Mouse (Mus musculus): ENCODE data around the gene Fblim1. TPM values are rescaled to one million over a fixed set of nuclear protein-coding genes. Genes with fewer than 3 reads are reported as not detected.
"Not testable (repeated sequence)": the region's sequence is repeated elsewhere in the genome, so short reads cannot be mapped to it uniquely, and the experiment has no call there.

The Fblim1 gene
- polyA plus RNA-seq, 1 experiment: 29.5 TPM

GRCm38 (mm10) chr4:141559898-141560263, 46.0 kb downstream of the Fblim1 start:
- H3K36me3 ChIP-seq (ENCODE audit: control insufficient read depth, insufficient read depth): no peaks in the 10 kb centered on the region
- no peak for TF ChIP-seq CEBPB (IDR thresholded peaks at IDR 0.05; ENCODE audit: insufficient read depth, poor library complexity, severe bottlenecking)
- no peak for TF ChIP-seq MAX (IDR thresholded peaks at IDR 0.05; ENCODE audit: low read depth)
- no peak for TF ChIP-seq SRF (IDR thresholded peaks at IDR 0.05; ENCODE audit: control insufficient read depth, insufficient read length, low read depth)
- TF ChIP-seq REST (IDR thresholded peaks at IDR 0.05; ENCODE audit: insufficient read depth, insufficient read length): no peak
- no peak for TF ChIP-seq POLR2A (IDR thresholded peaks at IDR 0.05; ENCODE audit: insufficient read length, low read depth)
- no peak for TF ChIP-seq TCF12 (IDR thresholded peaks at IDR 0.05; ENCODE audit: insufficient read depth, poor library complexity, severe bottlenecking)
- no peak for TF ChIP-seq USF1 (IDR thresholded peaks at IDR 0.05; ENCODE audit: low read depth)
- TF ChIP-seq MYOG (IDR thresholded peaks at IDR 0.05; ENCODE audit: control insufficient read depth in 1 of 3, insufficient read depth in 1 of 3, insufficient read length in 2 of 3, low read depth in 2 of 3): no peak
- TF ChIP-seq POLR2AphosphoS2 (IDR thresholded peaks at IDR 0.05; ENCODE audit: insufficient read length, low read depth): no peak
- no peak for TF ChIP-seq E2F4 (IDR thresholded peaks at IDR 0.05; ENCODE audit: insufficient read depth)
- TF ChIP-seq MYOD1 (IDR thresholded peaks at IDR 0.05; ENCODE audit: control insufficient read depth in 1 of 3, insufficient read length in 2 of 3, low read depth in 2 of 3): no peak
- no peak for TF ChIP-seq TCF3 (IDR thresholded peaks at IDR 0.05; ENCODE audit: insufficient read length, low read depth)
- H3K4me3 ChIP-seq: peak overlapping the region; percentile 30
- H3K4me2 ChIP-seq (ENCODE audit: low read depth): peak overlapping the region; percentile 96
- no peaks in the 10 kb centered on the region for H3K79me2 ChIP-seq (ENCODE audit: control insufficient read depth, insufficient read depth)
- H3ac ChIP-seq (ENCODE audit: control insufficient read depth, insufficient read length): no peak overlapping the region
- no peaks in the 10 kb centered on the region for H3K27me3 ChIP-seq (ENCODE audit: control insufficient read depth, insufficient read depth, insufficient read length)

- Histone ChIP-seq H3ac (ENCODE audit: control insufficient read depth, insufficient read length) (no peak overlapping the region), H3K4me2 (ENCODE audit: low read depth) (peak overlapping the region; percentile 96), H3K79me2 (ENCODE audit: control insufficient read depth, insufficient read depth) (no peaks in the 10 kb centered on the region)
These were observed 46.6 kb downstream of the Fblim1 start for GRCm38 (mm10) chr4:141559131-141559897.

GRCm38 (mm10) chr4:141558658-141559057, 47.2 kb downstream of the Fblim1 start:
- Histone ChIP-seq H3K79me2 (ENCODE audit: control insufficient read depth, insufficient read depth) (no peaks in the 10 kb centered on the region), H3K4me3 (peak overlapping the region; percentile 30), H3K27me3 (ENCODE audit: control insufficient read depth, insufficient read depth, insufficient read length) (no peaks in the 10 kb centered on the region), H3K36me3 (ENCODE audit: control insufficient read depth, insufficient read depth) (no peaks in the 10 kb centered on the region), H3ac (ENCODE audit: control insufficient read depth, insufficient read length) (no peak overlapping the region), H3K4me2 (ENCODE audit: low read depth) (peak overlapping the region; percentile 96)
- no peak for TF ChIP-seq E2F4 (IDR thresholded peaks at IDR 0.05; ENCODE audit: insufficient read depth)
- no peak for TF ChIP-seq POLR2A (IDR thresholded peaks at IDR 0.05; ENCODE audit: insufficient read length, low read depth)
- TF ChIP-seq USF1 (IDR thresholded peaks at IDR 0.05; ENCODE audit: low read depth): no peak
- no peak for TF ChIP-seq SRF (IDR thresholded peaks at IDR 0.05; ENCODE audit: control insufficient read depth, insufficient read length, low read depth)
- no peak for TF ChIP-seq MAX (IDR thresholded peaks at IDR 0.05; ENCODE audit: low read depth)
- no peak for TF ChIP-seq REST (IDR thresholded peaks at IDR 0.05; ENCODE audit: insufficient read depth, insufficient read length)
- no peak for TF ChIP-seq MYOG (IDR thresholded peaks at IDR 0.05; ENCODE audit: control insufficient read depth in 1 of 3, insufficient read depth in 1 of 3, insufficient read length in 2 of 3, low read depth in 2 of 3)
- no peak for TF ChIP-seq CEBPB (IDR thresholded peaks at IDR 0.05; ENCODE audit: insufficient read depth, poor library complexity, severe bottlenecking)
- no peak for TF ChIP-seq TCF12 (IDR thresholded peaks at IDR 0.05; ENCODE audit: insufficient read depth, poor library complexity, severe bottlenecking)
- no peak for TF ChIP-seq TCF3 (IDR thresholded peaks at IDR 0.05; ENCODE audit: insufficient read length, low read depth)
- TF ChIP-seq MYOD1 (IDR thresholded peaks at IDR 0.05; ENCODE audit: control insufficient read depth in 1 of 3, insufficient read length in 2 of 3, low read depth in 2 of 3): no peak
- no peak for TF ChIP-seq POLR2AphosphoS2 (IDR thresholded peaks at IDR 0.05; ENCODE audit: insufficient read length, low read depth)

More at GRCm38 (mm10) chr4:141559131-141559897, 46.6 kb downstream of the Fblim1 start:
- peak overlapping the region; percentile 30 for H3K4me3 ChIP-seq
- no peaks in the 10 kb centered on the region for H3K27me3 ChIP-seq (ENCODE audit: control insufficient read depth, insufficient read depth, insufficient read length)
- no peak for TF ChIP-seq REST (IDR thresholded peaks at IDR 0.05; ENCODE audit: insufficient read depth, insufficient read length)
- TF ChIP-seq SRF (IDR thresholded peaks at IDR 0.05; ENCODE audit: control insufficient read depth, insufficient read length, low read depth): no peak
- peak; percentile 3 to 72 (median 55) for TF ChIP-seq MYOD1 (IDR thresholded peaks at IDR 0.05; ENCODE audit: control insufficient read depth in 1 of 3, insufficient read length in 2 of 3, low read depth in 2 of 3)
- peak; percentile 83 for TF ChIP-seq USF1 (IDR thresholded peaks at IDR 0.05; ENCODE audit: low read depth)
- no peak for TF ChIP-seq E2F4 (IDR thresholded peaks at IDR 0.05; ENCODE audit: insufficient read depth)
- no peak for TF ChIP-seq TCF3 (IDR thresholded peaks at IDR 0.05; ENCODE audit: insufficient read length, low read depth)
- TF ChIP-seq TCF12 (IDR thresholded peaks at IDR 0.05; ENCODE audit: insufficient read depth, poor library complexity, severe bottlenecking): no peak
- no peak for TF ChIP-seq POLR2AphosphoS2 (IDR thresholded peaks at IDR 0.05; ENCODE audit: insufficient read length, low read depth)
- TF ChIP-seq MYOG (IDR thresholded peaks at IDR 0.05; ENCODE audit: control insufficient read depth in 1 of 3, insufficient read depth in 1 of 3, insufficient read length in 2 of 3, low read depth in 2 of 3): peak in 1 of 3 experiments; percentile 68
- no peak for TF ChIP-seq MAX (IDR thresholded peaks at IDR 0.05; ENCODE audit: low read depth)
- TF ChIP-seq CEBPB (IDR thresholded peaks at IDR 0.05; ENCODE audit: insufficient read depth, poor library complexity, severe bottlenecking): peak; percentile 99
- no peak for TF ChIP-seq POLR2A (IDR thresholded peaks at IDR 0.05; ENCODE audit: insufficient read length, low read depth)
- H3K36me3 ChIP-seq (ENCODE audit: control insufficient read depth, insufficient read depth): no peaks in the 10 kb centered on the region

GRCm38 (mm10) chr4:141556163-141556562, 49.7 kb downstream of the Fblim1 start:
- not testable (repeated sequence) for H3K4me2 ChIP-seq (ENCODE audit: low read depth); H3ac ChIP-seq (ENCODE audit: control insufficient read depth, insufficient read length); H3K27me3 ChIP-seq (ENCODE audit: control insufficient read depth, insufficient read depth, insufficient read length); H3K79me2 ChIP-seq (ENCODE audit: control insufficient read depth, insufficient read depth); H3K4me3 ChIP-seq; H3K36me3 ChIP-seq (ENCODE audit: control insufficient read depth, insufficient read depth)

- H3K4me2 ChIP-seq (ENCODE audit: low read depth); H3K27me3 ChIP-seq (ENCODE audit: control insufficient read depth, insufficient read depth, insufficient read length); H3K4me3 ChIP-seq; H3K79me2 ChIP-seq (ENCODE audit: control insufficient read depth, insufficient read depth); H3ac ChIP-seq (ENCODE audit: control insufficient read depth, insufficient read length); H3K36me3 ChIP-seq (ENCODE audit: control insufficient read depth, insufficient read depth): not testable (repeated sequence)
These were observed 51.5 kb downstream of the Fblim1 start for GRCm38 (mm10) chr4:141554255-141554865.
